Mouse (Mus musculus) kidney, postnatal 25 days (tissue): ENCODE measurements around the gene Actg1.

Source experiments
- DNase-seq, 2 experiments: peaks; one replicate each; pipeline ENCODE4 v3.0.0; 2021; ENCODE audit warnings: mixed read lengths in 2 of 2

Gene Actg1

GRCm38 (mm10) chr11:120347791-120348683 lies at the start of gene Actg1:
TSS of gene Actg1 (minus strand) at chr11:120348542.
- DNase-seq: peak; percentile 84 to 97

- DNase-seq: no peak
Observed at GRCm38 (mm10) chr11:120397602-120398001, 49.3 kb upstream of the Actg1 start.

GRCm38 (mm10) chr11:120395661-120396060 lies 47.3 kb upstream of the Actg1 start:
- no peak for DNase-seq

- DNase-seq: no peak
Observed at GRCm38 (mm10) chr11:120388580-120388979, 40.2 kb upstream of the Actg1 start.

- peak in 1 of 2 experiments; percentile 17 for DNase-seq
Observed at GRCm38 (mm10) chr11:120387157-120387556, 38.8 kb upstream of the Actg1 start.

- DNase-seq: peak in 1 of 2 experiments; percentile 20
Observed at GRCm38 (mm10) chr11:120386632-120387031, 38.3 kb upstream of the Actg1 start.

GRCm38 (mm10) chr11:120382509-120382908 lies 34.2 kb upstream of the Actg1 start:
- peak in 1 of 2 experiments; percentile 20 for DNase-seq

- DNase-seq: peak in 1 of 2 experiments; percentile 22
Observed at GRCm38 (mm10) chr11:120381157-120381556, 32.8 kb upstream of the Actg1 start.

- peak in 1 of 2 experiments; percentile 18 for DNase-seq
Observed at GRCm38 (mm10) chr11:120380271-120380670, 31.9 kb upstream of the Actg1 start.

- peak; percentile 90 to 95 for DNase-seq
Observed at GRCm38 (mm10) chr11:120378611-120379540, 30.5 kb upstream of the Actg1 start, which contains the start of gene Faap100. TSS of gene Faap100 (minus strand) at chr11:120378764.

- peak; percentile 72 to 92 for DNase-seq
Observed at GRCm38 (mm10) chr11:120378031-120378610, 29.8 kb upstream of the Actg1 start.

GRCm38 (mm10) chr11:120377337-120377736 lies 29.0 kb upstream of the Actg1 start:
- no peak for DNase-seq

GRCm38 (mm10) chr11:120376302-120377160 lies 28.2 kb upstream of the Actg1 start:
- DNase-seq: no peak

GRCm38 (mm10) chr11:120375324-120375723 lies 27.0 kb upstream of the Actg1 start:
- DNase-seq: no peak

GRCm38 (mm10) chr11:120373820-120374586 lies 25.7 kb upstream of the Actg1 start:
- peak; percentile 57 to 80 for DNase-seq

- no peak for DNase-seq
Observed at GRCm38 (mm10) chr11:120373025-120373424, 24.7 kb upstream of the Actg1 start.

GRCm38 (mm10) chr11:120369656-120370055 lies 21.3 kb upstream of the Actg1 start:
- peak; percentile 83 to 84 for DNase-seq

- no peak for DNase-seq
Observed at GRCm38 (mm10) chr11:120366443-120367027, 18.2 kb upstream of the Actg1 start.

GRCm38 (mm10) chr11:120362891-120363290 lies 14.5 kb upstream of the Actg1 start:
- DNase-seq: no peak

GRCm38 (mm10) chr11:120361295-120361694 lies 13.0 kb upstream of the Actg1 start, which contains the start of gene Fscn2:
TSS of gene Fscn2 (plus strand) at chr11:120361534.
- no peak for DNase-seq
